Mouse (Mus musculus) skeletal muscle tissue, adult 2 months (tissue): ENCODE measurements around the gene Fmod.
A peak's percentile ranks its signal among the peaks of the same experiment; 100 is the strongest.

Source experiments
- DNase-seq: peaks from one replicate; pipeline ENCODE4 v3.0.0-alpha.2; 2012; ENCODE audit warnings: low read depth, low spot score

Fmod gene

GRCm38 (mm10) chr1:134056285-134056684, 19.2 kb downstream of the Fmod start:
- no peak for DNase-seq

GRCm38 (mm10) chr1:134057736-134058135, 20.7 kb downstream of the Fmod start:
- no peak for DNase-seq

- DNase-seq, result no peak
Observed at GRCm38 (mm10) chr1:134058870-134059269, 21.8 kb downstream of the Fmod start.

GRCm38 (mm10) chr1:134059739-134060695, 23.0 kb downstream of the Fmod start:
- no peak for DNase-seq

- peak; percentile 95 for DNase-seq
Observed at GRCm38 (mm10) chr1:134060849-134061569, 24.0 kb downstream of the Fmod start.

GRCm38 (mm10) chr1:134061915-134062314, 24.9 kb downstream of the Fmod start:
- no peak for DNase-seq

GRCm38 (mm10) chr1:134062411-134063085, 25.5 kb downstream of the Fmod start:
- no peak for DNase-seq

GRCm38 (mm10) chr1:134063086-134063772, 26.2 kb downstream of the Fmod start:
- peak; percentile 72 for DNase-seq

GRCm38 (mm10) chr1:134063773-134064125, 26.7 kb downstream of the Fmod start:
- no peak for DNase-seq

GRCm38 (mm10) chr1:134064296-134064831, 27.3 kb downstream of the Fmod start:
- no peak for DNase-seq

- peak; percentile 63 for DNase-seq
Observed at GRCm38 (mm10) chr1:134065241-134065809, 28.3 kb downstream of the Fmod start.

GRCm38 (mm10) chr1:134066554-134066953, 29.5 kb downstream of the Fmod start:
- no peak for DNase-seq

GRCm38 (mm10) chr1:134067143-134067619, 30.1 kb downstream of the Fmod start:
- peak; percentile 47 for DNase-seq

- DNase-seq, result no peak
Observed at GRCm38 (mm10) chr1:134070099-134070669, 33.1 kb downstream of the Fmod start.

- DNase-seq, result no peak
Observed at GRCm38 (mm10) chr1:134071411-134072018, 34.5 kb downstream of the Fmod start.

GRCm38 (mm10) chr1:134073061-134073564, 36.1 kb downstream of the Fmod start:
- DNase-seq, result no peak

GRCm38 (mm10) chr1:134073658-134074057, 36.6 kb downstream of the Fmod start:
- no peak for DNase-seq

GRCm38 (mm10) chr1:134074184-134074583, 37.1 kb downstream of the Fmod start:
- DNase-seq, result no peak

GRCm38 (mm10) chr1:134074606-134075005, 37.6 kb downstream of the Fmod start:
- DNase-seq, result no peak

GRCm38 (mm10) chr1:134075532-134075931, 38.5 kb downstream of the Fmod start:
- no peak for DNase-seq
